Mouse (Mus musculus): ENCODE results near the gene Slc8a1.

Slc8a1 gene

DNA sequence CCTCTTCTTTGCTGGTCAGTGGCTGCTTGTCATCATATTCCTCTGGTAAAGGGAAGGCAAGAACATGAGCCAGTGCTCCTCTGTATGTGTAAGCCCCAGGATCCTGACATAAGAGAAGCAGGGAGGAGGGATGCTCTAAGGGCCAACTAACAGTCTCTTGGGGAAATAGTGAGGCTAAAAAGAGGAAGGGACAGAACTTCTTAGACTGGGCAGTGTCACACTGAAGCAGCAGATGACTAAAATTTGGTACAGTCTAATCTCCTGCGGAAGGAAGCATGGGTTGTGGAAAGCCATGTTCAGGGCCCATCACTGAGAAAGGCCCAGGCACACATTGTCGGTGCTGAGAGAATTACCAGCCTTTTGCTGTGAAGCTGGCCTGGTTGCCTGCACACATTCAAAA, 305.4 kb downstream of the Slc8a1 start:
- no peak for DNase-seq (ENCODE audit: low read depth, low spot score)

DNA sequence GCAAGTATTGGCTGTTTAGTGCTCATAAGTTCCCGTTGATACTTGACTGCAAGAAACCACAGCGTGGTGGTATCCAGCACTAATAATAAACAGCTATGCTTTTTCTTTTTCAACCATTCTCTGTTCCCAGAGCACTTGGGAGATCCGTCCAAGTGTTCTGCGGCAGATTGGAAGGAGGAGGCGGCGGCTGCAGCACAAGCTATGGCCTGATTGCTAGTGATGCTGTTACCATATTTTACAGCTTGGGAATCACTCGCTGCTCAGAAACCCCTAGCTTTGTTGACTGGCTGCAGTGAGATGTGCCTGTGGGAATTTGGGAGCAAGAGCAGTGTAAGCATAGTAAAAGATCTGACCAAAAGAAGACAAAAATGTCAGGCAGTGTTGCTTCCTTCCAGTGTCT, 310.9 kb downstream of the Slc8a1 start:
- no peak for DNase-seq (ENCODE audit: low read depth, low spot score)

DNA sequence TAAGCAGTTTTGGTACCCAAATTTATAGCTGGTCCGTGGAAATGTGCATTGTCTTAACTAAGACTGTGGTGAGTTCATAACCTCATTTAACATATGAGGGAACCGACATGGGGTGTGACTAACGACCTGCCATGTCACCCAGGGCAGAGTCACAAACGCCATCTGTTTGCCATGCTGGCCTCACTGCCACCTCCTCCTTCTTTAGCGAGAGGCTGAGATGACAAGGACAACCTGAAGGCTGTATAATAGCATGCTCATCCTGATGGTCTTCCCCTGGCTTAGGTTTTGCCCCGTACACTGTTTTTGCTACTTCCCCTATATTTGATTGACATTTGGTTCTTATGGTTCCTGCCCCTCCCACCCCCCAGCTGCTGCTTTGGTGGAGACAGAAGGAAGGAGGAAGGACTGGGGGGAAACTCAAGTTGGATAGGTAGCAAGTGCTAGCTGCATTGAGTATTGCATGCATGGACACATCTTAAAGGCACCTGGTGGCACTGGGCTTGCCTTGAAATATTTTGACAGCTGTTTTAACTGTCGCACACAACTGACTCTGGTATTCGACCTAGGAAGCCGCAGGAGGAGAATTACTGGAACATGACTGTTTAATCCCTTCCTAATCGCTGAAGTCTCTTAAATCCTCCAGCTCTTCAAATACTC, 313.8 kb downstream of the Slc8a1 start:
- no peak for DNase-seq (ENCODE audit: low read depth, low spot score)

DNA sequence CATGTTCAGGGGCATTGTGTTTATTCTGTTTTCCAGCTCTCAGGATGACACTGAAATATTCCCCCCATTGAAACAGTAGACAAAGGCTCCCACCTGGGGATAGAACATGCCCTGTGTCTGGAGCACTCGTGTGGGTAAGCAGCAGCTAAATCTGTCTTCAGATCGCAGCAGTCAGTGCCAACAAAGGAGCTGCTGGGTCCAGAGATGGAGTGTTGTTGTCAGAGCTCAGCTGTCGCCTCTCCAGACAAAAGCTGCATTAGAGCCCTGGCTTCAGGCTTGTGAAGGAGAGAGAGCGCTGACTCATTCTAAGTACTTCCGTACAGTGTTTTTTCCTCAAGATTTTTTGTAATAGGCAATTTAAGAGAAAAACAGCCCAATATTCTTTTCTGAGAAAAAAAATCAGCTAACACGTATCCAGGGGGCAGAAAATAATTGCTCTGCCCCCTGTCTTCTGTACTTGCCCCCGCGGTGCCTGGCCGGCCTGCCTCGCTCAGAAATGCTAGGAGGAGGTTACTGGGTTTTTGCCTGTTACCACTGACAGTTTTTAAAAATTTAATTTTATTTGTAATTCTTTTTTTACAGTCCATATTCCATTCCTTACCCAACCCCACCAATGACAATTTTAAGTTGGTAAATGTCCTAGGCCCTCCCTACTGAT, 318.2 kb downstream of the Slc8a1 start:
- DNase-seq (ENCODE audit: low read depth, low spot score): no peak

DNA sequence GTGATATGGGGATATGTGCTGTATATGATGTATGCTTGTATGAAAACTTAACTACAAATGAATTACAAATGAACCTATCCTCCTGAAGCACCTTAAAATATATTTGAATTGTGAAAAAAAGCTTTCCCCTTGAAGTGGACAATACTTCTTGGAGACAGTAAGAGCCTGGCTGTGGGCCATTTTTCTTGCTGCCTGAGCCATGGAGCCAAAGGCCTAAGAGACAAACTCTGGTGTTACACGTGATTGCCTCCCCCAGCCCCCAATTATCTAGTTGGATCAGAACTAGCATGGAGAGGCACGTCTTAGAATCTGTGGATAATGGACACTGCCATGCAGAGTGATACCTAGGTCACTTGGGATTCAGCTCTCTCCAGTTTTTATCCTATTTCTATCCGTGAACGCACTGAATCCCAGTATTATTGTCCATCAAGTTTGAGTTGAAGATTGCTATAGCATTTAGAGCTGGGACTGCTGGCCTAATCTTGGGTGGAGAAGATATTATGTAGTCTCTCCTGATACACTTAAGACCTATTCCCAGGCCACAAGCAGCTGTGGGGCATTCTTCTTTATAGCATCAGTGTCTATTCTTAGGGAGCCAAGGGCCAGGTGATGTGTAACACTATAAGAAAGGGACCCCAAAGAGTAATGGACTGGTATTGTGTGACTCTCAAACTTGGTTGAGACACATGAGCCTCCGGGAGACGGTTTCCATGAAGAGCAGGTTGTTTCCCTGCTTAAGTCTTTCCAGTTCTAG, 321.6 kb downstream of the Slc8a1 start:
- DNase-seq (ENCODE audit: low read depth, low spot score): no peak

DNA sequence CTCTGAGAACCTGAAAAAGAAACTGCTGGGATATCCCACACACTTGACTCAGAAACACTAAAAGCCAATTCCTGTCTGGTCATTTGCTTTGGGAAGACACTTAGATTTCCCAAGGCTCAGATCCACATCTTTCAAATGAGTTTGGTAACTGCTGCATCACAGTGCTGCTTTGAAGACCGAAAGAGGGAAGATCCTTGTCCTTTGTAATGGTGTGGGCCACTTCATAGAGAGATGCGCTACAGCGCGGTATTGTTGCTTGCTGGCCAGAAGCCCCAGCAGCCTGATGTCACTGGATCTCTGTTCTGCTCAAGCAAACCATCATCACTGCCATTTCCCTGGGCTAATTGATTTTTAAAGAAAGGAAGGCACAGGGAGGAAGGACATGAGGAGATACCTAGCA, 325.4 kb downstream of the Slc8a1 start:
- DNase-seq (ENCODE audit: low read depth, low spot score): no peak

DNA sequence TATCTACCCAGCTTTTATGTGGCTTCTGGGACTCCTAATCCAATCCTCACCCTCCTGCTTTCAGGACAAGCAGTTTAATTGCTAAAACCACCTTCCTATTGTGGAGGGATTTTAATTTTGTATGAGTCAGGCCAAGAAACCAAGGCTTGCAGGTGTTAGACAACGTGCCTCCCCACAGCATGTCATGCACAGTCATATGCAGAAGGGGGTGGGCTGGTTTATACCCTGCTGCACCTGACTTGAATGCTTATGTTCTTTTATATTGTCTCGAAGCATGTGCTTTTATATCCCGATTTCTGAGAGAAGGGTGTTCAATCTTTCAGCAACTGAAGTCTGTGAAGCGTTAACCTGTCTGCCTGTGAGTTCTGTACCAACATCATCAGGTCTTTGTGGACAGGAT, 334.0 kb downstream of the Slc8a1 start:
- no peak for DNase-seq (ENCODE audit: low read depth, low spot score)

DNA sequence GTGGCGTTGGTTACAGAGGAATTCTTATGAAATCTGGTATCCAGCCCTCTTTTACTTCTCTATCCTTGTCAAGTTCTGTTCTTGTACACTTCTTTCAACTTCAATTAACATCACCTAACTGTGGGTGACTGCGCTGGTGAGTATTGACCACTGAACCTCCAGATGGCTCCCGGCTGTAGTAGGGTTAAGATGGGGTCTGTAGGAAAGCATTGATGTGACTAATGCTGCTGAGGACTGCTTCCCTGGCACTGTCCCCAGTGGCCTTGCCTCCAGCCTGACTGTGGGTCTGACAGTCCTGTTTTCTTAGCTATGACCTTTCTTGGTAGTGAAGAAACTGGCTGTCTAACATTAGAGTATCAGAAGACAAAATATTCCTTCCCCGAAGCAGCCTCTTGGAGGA, 335.1 kb downstream of the Slc8a1 start:
- no peak for DNase-seq (ENCODE audit: low read depth, low spot score)

DNA sequence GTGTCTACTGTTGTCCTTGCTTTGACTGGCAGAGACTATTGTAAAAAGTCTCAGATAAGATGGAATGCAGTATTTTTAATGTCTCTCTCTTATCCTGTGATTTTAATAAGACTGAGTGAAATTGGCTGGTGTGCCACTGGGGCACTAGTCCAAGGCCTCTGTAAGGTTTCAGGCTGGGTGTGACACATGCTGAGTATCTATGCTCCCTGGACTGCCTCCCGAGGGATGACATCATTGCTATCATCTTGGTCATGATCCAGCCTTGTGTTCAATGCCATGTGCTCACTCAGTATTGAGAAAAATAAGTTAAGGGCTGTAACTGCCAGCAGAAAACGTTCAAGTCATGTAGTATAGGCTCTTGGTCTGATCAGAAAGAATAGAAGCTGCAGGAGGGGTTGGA, 335.5 kb downstream of the Slc8a1 start:
- no peak for DNase-seq (ENCODE audit: low read depth, low spot score)

DNA sequence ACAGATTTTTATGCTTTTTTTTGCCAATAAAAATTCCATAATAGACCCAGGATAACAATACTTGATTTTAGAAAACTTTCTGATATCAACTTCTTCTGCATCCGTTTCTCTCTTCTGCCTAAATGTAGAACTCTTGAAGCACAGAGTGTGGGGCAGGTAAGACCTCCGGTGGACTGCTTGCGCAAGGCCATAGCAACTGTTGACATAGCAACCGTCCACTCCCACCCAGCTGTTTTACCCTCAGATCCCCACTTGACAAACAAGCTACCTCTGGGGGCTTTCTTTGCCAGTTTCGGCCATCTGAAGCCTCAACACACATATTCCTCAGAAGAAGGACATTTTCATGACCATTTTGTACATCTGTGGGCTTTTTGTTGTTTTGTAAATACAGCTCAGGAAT, 337.8 kb downstream of the Slc8a1 start:
- no peak for DNase-seq (ENCODE audit: low read depth, low spot score)

DNA sequence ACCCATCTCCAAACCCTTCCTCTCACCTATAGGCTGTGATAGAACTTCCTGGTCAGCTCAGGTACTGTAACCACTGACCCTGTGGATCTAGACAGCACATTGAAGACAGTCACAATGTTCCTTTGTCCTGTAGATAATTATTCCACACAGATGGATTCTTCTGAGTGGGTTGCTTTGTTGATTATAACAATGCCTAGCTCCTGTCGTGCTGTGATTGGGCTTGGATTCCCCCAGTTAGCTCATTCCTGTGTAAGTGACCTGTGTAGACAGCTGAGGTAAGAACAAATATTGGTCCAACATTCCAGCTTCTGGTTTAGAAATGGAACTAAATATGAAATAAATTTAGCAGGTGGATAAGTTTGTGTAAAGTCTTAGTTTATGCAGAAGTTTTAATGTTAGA, 340.7 kb downstream of the Slc8a1 start:
- DNase-seq (ENCODE audit: low read depth, low spot score): no peak

DNA sequence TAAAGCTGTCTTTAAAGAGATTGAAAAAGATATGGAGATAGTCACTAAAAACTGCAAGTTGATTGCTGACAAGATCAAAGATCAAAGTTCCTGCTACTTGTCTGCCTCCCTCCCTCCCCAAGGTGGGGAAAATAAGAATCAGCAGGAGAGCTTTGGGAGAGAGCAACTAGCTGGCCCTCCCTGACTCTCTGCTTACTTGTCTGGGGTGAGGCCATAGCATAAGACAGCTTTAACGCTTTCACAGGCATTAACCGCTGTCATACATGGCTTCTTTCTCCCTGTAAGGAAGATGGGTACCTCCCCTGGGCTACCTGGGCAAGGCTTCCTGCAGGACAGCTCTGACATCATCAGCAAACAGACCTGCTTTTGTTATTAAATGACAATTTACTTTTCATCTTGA, 344.1 kb downstream of the Slc8a1 start:
- no peak for DNase-seq (ENCODE audit: low read depth, low spot score)

DNA sequence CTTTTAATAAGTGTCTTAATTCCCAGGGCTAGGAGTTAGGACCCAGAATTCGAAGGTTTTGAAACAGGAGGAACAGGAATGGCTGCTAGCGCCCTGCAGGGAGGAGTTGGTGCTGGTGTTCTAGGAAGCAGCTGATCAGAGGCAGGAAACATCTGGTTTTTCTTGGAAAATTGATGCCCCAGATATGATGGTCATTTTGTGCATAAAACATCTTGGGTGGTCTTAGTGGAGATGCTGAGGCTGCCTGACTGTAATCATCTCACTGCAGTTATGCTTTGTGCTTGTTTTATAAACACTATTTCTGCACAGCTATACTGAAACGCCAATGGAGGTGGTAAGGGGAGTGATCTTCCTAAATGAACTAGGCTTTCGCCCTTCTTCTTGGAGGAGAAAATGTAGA, 345.1 kb downstream of the Slc8a1 start:
- no peak for DNase-seq (ENCODE audit: low read depth, low spot score)

DNA sequence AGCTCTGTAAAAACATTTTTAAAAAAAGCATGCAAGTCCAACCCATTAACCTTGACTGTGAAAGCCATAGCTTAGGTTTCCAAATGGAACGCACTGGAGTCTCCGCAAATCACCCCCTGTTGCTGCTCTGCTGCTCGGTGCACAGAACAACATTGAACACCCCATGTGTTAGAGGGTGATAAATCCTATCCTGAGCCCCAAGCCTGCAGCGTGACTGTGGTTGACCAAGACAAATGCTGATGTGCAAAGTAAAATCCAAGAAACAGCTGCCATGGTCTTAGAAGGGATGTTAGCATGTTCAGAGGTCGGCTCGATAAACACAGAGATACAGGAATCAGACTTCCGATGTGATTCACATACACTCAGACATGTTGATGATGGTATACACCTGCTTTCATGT, 346.7 kb downstream of the Slc8a1 start:
- no peak for DNase-seq (ENCODE audit: low read depth, low spot score)

DNA sequence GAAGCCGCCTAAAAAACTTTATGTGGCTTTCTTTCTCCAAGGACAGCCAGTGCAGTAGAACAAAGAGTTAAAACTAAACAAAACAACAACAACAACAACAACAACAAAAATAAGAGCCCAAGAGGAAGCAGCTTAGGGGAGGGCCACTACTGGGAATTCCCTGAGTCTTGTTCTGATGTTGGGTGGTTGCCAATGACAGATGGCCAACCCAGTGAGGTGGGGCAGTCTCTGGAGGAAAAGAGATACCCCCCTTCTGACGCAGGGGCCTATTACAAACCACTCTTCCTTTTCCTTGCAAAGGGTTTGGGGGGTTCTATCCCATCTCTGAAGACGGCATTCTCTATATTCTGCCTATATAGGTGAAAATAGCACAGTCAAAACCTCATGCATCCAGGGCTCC, 347.4 kb downstream of the Slc8a1 start:
- no peak for DNase-seq (ENCODE audit: low read depth, low spot score)

DNA sequence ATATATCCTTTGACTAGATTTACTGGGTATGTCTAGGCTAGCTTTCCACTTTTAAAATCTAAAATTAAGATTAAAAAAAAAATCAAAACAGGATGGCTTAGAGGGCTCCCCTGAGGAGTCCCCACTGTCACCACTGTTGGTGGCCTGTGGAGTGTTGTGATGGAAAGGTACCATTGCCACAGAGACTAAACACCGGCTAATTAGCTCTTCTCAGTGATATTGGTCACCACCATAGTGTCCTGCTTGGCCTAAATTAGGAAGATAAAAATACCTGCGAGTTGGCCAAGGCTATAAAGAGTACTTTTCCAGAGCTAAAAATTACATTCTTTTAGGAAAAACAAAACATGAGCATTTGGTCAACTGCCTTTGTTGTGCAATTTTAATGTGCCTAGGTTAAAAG, 352.1 kb downstream of the Slc8a1 start:
- DNase-seq (ENCODE audit: low read depth, low spot score): no peak

DNA sequence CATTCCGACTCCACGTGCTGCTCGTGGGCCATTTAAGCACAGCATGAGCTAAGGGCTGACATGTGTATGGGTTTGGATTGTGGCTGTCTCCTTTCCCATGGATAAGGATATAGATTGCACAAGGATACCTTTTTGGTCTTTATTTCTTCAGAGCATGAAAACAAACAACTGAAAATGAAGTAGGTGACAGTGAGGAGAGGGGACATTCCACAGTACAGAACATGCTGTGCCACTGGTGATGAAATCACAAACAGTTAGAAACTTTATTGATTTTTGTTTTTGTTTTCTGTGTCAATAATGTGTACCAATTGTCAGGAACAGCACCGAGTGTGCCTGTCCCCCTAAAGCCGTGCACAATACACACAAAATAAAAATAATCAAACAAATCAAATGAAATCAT, 352.7 kb downstream of the Slc8a1 start:
- no peak for DNase-seq (ENCODE audit: low read depth, low spot score)

DNA sequence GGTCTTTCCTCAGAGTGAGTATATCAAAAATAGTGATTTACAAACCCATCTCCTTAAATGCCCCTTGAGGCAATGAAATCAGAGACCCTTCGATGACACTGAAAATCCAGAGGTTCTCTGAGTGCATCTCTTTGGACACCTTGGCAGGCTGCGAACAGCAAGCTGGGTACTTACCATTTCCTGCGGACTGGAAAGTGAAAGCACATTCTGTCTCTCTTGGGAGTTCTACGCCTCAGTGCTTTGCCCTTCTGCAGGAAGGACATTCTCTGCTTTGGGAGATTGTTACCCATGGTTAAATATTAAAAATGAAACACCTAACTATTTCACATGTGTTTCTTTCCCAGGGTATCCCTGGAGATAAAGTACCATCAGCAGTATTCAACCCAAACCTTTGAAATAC, 354.7 kb downstream of the Slc8a1 start:
- DNase-seq (ENCODE audit: low read depth, low spot score): no peak

DNA sequence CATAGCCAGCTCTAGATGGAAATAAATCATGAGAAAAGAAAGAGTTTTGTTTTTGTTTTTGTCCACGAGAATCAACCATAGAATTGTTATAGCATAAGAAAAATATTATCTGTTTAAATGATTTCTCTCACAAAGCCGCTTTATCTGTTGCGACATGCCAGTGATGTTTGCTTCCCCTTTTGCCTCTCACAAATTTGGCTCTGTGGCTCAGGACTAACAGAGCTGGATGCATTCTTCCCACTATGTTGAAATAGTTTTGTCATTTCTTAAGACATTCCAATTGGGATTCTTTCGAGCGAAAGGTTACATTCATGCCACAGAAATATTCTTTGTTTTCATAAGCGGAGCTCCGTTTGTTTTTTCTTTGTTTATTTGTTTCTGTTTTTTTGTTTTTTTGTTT, 359.7 kb downstream of the Slc8a1 start:
- DNase-seq (ENCODE audit: low read depth, low spot score): no peak

DNA sequence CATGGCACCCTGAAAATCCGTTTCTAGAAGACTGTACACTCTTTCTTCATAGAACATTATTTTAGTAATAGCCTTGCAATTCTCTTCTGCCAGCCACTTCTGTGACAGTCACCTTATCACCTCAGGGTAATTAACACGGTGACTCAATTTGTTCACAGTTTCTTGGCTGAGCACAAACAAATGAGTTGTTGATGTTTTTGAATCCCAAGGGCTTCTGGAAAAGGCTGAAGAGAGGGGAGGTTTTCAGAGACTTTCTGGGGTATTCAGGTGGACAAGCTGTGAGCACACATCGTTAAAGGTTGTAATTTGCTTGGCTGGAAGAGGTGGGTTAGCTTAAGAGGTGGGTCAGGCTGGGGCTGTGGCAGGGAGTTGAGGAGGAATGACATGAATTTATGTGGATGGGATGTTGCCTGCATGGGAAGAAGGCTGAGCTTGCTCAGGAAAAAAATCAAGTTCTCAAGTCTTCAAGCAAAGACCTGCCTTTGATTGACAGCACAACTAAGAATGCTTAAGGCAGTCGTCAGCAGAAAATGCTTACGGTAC, 360.3 kb downstream of the Slc8a1 start:
- no peak for DNase-seq (ENCODE audit: low read depth, low spot score)

DNA sequence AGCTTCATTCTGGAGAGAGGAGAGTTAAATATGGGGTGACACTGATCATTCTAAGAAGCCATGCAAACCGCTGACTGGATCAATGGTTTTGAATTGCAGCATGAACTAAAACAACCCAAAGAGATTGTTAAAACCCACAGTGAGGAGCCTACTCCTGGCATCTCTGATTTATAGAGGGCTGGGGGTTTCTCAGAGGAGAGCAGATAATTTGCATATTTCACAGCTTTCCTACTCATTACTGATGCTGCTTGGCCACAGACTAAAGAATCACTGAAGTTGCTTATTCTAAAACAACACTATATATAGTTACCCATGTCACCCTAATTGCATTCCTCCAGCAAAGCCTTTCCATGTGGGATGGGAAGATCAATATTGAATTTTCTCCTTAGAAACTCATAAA, 361.0 kb downstream of the Slc8a1 start:
- no peak for DNase-seq (ENCODE audit: low read depth, low spot score)

DNA sequence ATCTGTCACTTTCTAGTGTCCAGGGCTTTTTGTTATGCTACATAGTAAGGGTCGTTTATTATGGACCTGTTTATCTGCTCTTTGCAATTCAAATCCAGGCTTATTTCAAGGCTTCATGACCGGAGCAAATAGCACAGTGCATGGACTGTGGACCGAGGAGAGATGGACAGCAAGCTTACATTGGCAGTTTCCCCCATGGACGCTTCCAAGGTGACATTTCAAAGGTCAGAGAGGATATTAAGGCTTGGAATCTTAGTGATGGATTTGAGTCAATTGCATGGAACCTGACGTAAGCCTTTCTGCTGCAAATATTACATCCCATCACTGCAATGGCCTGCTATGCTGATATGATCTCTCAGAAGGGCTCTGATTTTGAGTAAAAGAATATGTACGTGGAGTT, 362.3 kb downstream of the Slc8a1 start:
- DNase-seq (ENCODE audit: low read depth, low spot score): no peak

DNA sequence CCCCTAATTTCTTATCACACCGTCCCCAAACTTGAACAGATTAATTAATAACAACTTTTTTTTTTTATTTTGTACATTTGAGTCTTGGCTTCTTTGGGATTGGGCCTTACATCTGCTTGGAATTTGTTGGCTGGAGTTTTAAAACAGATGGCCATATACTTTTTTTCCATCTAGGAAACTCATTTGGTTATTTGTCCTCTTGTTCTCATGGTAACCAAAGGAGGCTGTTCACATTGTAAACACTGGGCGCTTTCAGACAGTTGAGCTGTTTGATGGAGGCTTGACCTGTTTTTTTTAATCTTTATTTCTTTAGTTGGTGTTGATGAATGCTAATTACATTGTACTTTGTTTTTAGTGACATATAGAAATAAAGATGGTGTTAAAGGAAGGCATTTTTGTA, 369.1 kb downstream of the Slc8a1 start:
- DNase-seq (ENCODE audit: low read depth, low spot score): no peak
